Mouse (Mus musculus) midbrain, embryonic 12.5 days (tissue): Measurements from ENCODE around the gene Zfp609. TPM values are rescaled to one million over a fixed set of nuclear protein-coding genes. Genes with fewer than 3 reads are reported as not detected.

ENCODE experiments used
- ATAC-seq: fragments of 200-750 bp; cut with Nextera tagmentation; 2 replicates; pipeline ENCODE4 v1.8.0; 2017; ENCODE audit warnings: low read depth, moderate TSS enrichment, moderate library complexity; ENCODE audit not compliant: low FRiP score
- H3K27ac ChIP-seq: fragments of 300-500 bp; sonication (generic); replicated peaks from 2 replicates; pipeline ENCODE4 v1.5.1; 2016; ENCODE audit warnings: mild to moderate bottlenecking
- H3K27me3 ChIP-seq: fragments of 300-500 bp; sonication (generic); 2 replicates; pipeline ENCODE4 v1.6.1; 2016; ENCODE audit warnings: mild to moderate bottlenecking
- H3K36me3 ChIP-seq: fragments of 300-500 bp; sonication (generic); 2 replicates; pipeline ENCODE4 v1.6.1; 2016
- H3K4me1 ChIP-seq: fragments of 300-500 bp; sonication (generic); 2 replicates; pipeline ENCODE4 v1.6.1; 2016
- H3K4me2 ChIP-seq: fragments of 300-500 bp; sonication (generic); replicated peaks from 2 replicates; pipeline ENCODE4 v1.6.1; 2016; ENCODE audit warnings: mild to moderate bottlenecking, moderate library complexity
- H3K4me3 ChIP-seq: fragments of 300-500 bp; sonication (generic); 2 replicates; pipeline ENCODE4 v1.5.1; 2016; ENCODE audit warnings: mild to moderate bottlenecking
- H3K9ac ChIP-seq: fragments of 300-500 bp; sonication (generic); replicated peaks from 2 replicates; pipeline ENCODE4 v1.6.1; 2016; ENCODE audit warnings: mild to moderate bottlenecking, moderate library complexity
- H3K9me3 ChIP-seq: fragments of 300-500 bp; sonication (generic); 2 replicates; pipeline ENCODE4 v1.6.1; 2016; ENCODE audit warnings: mild to moderate bottlenecking
- WGBS: fragments of 180-500 bp; shearing (Covaris S2); methylation state at CpG from one replicate; pipeline ENCODE4 v1.1.7; 2016; 5-methylcytosine and 5-hydroxymethylcytosine counted together
- polyA plus RNA-seq: library from polyadenylated mRNA; unstranded; fragments of >200 nt; fragmentation: Nextera tagmentation; extraction: Ambion mirVana; gene quantifications from 2 replicates; pipeline ENCODE4 v1.2.1, GENCODE M21; 2016

Gene Zfp609
- polyA plus RNA-seq, 1 experiment from 2014 or later = 12.0 TPM

GRCm38 (mm10) chr9:65680938-65681633 lies 146.3 kb downstream of the Zfp609 start:
- H3K4me3 ChIP-seq = no peak overlapping the region
- H3K36me3 ChIP-seq = peaks cover 2% of the 10 kb centered on the region; the same call in 1 of the 2 replicates
- no peaks in the 10 kb centered on the region for H3K9me3 ChIP-seq
- WGBS = 91% methylated on average over 4 of the region's 4 CpGs
- no peak overlapping the region for H3K27ac ChIP-seq
- H3K9ac ChIP-seq = no peak overlapping the region
- H3K4me1 ChIP-seq = peaks cover 54% of the 10 kb centered on the region
- no peaks in the 10 kb centered on the region for H3K27me3 ChIP-seq
- no peak for ATAC-seq
- no peak overlapping the region for H3K4me2 ChIP-seq

- Histone ChIP-seq H3K4me2 (peak overlapping the region; percentile 86), H3K36me3 (no peaks in the 10 kb centered on the region), H3K9ac (no peak overlapping the region; the same call in 1 of the 2 replicates), H3K4me1 (peaks cover 57% of the 10 kb centered on the region), H3K9me3 (no peaks in the 10 kb centered on the region), H3K27me3 (no peaks in the 10 kb centered on the region), H3K4me3 (peak overlapping the region; percentile 18), H3K27ac (peak overlapping the region; percentile 30; the same call in 1 of the 2 replicates)
- 33% methylated on average over 5 of the region's 5 CpGs for WGBS
- no peak for ATAC-seq
These were observed 148.1 kb downstream of the Zfp609 start for GRCm38 (mm10) chr9:65679181-65679761.

DNA sequence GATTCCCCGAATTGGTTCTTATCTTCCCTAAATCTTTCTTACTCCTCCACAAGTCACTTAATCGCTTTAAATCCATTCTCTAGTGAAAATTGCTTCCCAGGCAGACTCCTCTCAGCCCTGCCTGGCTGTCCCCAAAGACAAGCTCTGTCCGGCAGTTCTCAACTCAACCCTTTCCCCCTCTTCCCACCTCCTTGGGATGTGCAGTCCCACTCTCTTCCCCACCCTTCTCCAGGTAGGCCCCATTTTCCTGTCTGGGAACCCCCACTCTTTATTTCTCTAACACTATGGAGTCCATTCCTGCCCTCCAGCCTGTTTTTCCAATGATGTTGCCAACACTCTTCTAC lies 150.3 kb downstream of the Zfp609 start:
- Histone ChIP-seq H3K9ac (peak overlapping the region; percentile 87), H3K27ac (no peak overlapping the region), H3K36me3 (no peaks in the 10 kb centered on the region), H3K4me2 (peak overlapping the region; percentile 86), H3K4me3 (peak overlapping the region; percentile 82), H3K27me3 (no peaks in the 10 kb centered on the region), H3K9me3 (no peaks in the 10 kb centered on the region), H3K4me1 (peaks cover 47% of the 10 kb centered on the region)
- 0% methylated on average over 3 of the region's 3 CpGs for WGBS
- ATAC-seq = no peak

- H3K27ac ChIP-seq = peak overlapping the region; percentile 69; the same call in 1 of the 2 replicates
- H3K4me2 ChIP-seq = peak overlapping the region; percentile 86
- peaks cover 45% of the 10 kb centered on the region for H3K4me1 ChIP-seq
- H3K9ac ChIP-seq = peak overlapping the region; percentile 87
- peak; percentile 97 for ATAC-seq
- H3K4me3 ChIP-seq = peak overlapping the region; percentile 82
- under 1% methylated on average over 42 of the region's 51 CpGs for WGBS
- H3K36me3 ChIP-seq = no peaks in the 10 kb centered on the region
- no peaks in the 10 kb centered on the region for H3K27me3 ChIP-seq
- no peaks in the 10 kb centered on the region for H3K9me3 ChIP-seq
These were observed 150.8 kb downstream of the Zfp609 start for GRCm38 (mm10) chr9:65676358-65677118.

DNA sequence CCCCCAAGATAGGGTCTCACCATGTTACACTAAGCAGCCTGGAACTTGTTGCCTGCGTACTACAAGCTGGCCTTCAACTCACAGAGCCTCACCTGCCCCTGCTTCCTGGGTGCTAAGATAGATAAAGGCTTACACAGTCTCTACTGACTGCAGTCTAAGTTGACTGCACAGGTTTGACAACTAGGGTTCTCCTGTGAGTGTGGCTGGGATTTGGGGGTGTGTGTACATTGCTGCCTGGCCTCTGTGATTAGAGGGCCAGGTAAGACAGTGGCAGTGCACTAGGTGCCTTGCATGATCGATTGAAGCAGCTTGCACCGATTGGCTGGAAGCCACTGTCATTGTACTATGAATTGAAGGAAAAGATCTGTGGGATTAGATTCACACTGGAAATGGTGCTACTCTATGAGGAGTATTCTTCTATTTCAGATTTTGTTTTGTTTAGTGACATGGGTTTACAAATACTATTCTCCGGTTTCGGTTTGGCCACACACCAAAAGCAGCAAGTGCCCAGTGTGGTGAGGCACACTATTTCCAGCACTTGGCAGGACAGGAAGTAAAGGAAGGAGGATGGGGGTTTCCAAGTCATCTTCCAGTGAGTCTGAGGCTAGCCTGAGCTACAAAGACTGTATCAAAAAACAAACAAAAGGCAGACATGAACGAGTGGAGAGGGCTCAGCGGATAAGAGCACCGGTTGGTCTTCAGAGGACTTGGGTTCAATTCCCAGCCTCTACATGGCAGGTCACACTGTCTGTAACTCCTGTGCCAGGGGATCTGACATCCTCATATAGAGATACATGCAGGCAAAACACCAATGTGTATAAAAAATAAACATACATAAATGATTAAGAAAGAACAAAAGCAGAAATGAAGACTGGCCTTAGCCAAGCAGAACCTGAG lies 151.7 kb downstream of the Zfp609 start:
- peak; percentile 48; the same call in 1 of the 2 replicates for ATAC-seq
- H3K36me3 ChIP-seq = no peaks in the 10 kb centered on the region
- peak overlapping the region; percentile 72 for H3K27ac ChIP-seq
- H3K4me3 ChIP-seq = peak overlapping the region; percentile 82
- H3K4me1 ChIP-seq = peaks cover 42% of the 10 kb centered on the region
- H3K27me3 ChIP-seq = no peaks in the 10 kb centered on the region
- peak overlapping the region; percentile 86 for H3K4me2 ChIP-seq
- no peaks in the 10 kb centered on the region for H3K9me3 ChIP-seq
- 58% methylated on average over 8 of the region's 8 CpGs for WGBS
- H3K9ac ChIP-seq = peak overlapping the region; percentile 46

DNA sequence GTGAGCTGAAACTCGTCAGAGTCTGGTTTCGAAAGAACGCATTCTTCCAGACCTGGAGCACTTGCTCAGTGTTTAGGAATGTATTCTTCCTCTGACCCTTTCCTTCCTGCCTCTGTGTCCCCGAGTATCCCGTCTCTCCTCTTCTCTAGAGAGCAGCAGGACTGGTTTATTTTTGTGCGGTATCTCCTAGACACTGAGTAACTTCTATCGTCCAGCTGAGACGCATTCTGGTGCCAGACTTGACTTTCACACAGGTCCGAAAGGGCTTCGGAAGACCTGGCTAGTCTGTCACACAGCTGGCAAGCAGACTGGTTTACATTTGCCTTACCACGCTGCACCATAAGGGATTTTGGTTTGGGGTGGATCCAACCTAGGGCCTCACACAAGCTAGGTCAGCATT lies 154.4 kb downstream of the Zfp609 start:
- no peak for ATAC-seq
- H3K27me3 ChIP-seq = no peaks in the 10 kb centered on the region
- H3K4me2 ChIP-seq = no peak overlapping the region
- H3K9me3 ChIP-seq = no peaks in the 10 kb centered on the region
- H3K9ac ChIP-seq = no peak overlapping the region
- no peaks in the 10 kb centered on the region for H3K36me3 ChIP-seq
- WGBS = 79% methylated on average over 11 of the region's 11 CpGs
- H3K4me1 ChIP-seq = peaks cover 17% of the 10 kb centered on the region
- no peak overlapping the region for H3K4me3 ChIP-seq
- no peak overlapping the region for H3K27ac ChIP-seq

DNA sequence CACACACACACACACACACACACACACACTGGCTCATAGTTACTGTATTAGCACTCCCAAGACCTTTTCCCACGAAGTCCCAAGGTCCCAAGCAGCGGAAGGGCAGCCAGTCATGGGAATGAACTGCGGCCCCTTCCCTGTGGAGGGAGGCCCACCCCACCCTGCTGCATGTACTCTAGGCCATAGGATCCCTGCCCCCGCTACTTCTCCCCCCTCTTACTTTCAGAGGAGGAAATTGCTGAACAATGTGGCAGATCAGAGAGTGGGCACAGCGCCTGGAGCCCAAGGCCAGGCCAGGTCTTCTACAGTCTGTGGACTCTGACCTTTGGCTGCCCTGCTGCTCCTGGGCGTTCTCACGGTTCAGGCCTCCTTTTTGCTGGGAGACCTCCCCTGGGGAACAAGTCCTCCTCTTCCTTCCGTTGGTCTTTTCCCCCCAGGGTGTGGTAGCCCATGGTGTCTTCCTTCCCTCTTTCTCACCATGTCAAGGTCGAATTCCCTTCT lies 155.9 kb downstream of the Zfp609 start:
- no peaks in the 10 kb centered on the region for H3K9me3 ChIP-seq
- no peak overlapping the region for H3K4me2 ChIP-seq
- H3K27ac ChIP-seq = no peak overlapping the region
- WGBS = 62% methylated on average over 9 of the region's 9 CpGs
- no peaks in the 10 kb centered on the region for H3K27me3 ChIP-seq
- H3K4me1 ChIP-seq = peaks cover 7% of the 10 kb centered on the region; the same call in 1 of the 2 replicates
- no peaks in the 10 kb centered on the region for H3K36me3 ChIP-seq
- H3K9ac ChIP-seq = no peak overlapping the region
- no peak for ATAC-seq
- no peak overlapping the region for H3K4me3 ChIP-seq

GRCm38 (mm10) chr9:65667701-65668100 lies 159.7 kb downstream of the Zfp609 start, which contains the start of gene Oaz2:
Gene Oaz2 (plus strand): TSS chr9:65668001.
- Histone ChIP-seq H3K27ac (no peak within 1 kb of the TSS), H3K4me1 (no peaks in the 10 kb centered on the region), H3K27me3 (no peaks in the 10 kb centered on the region), H3K9ac (no peak within 1 kb of the TSS), H3K4me3 (no peak within 1 kb of the TSS), H3K4me2 (no peak within 1 kb of the TSS), H3K36me3 (no peaks in the 10 kb centered on the region), H3K9me3 (no peaks in the 10 kb centered on the region)
- ATAC-seq = no peak
- 95% methylated on average over 8 of the region's 8 CpGs for WGBS

DNA sequence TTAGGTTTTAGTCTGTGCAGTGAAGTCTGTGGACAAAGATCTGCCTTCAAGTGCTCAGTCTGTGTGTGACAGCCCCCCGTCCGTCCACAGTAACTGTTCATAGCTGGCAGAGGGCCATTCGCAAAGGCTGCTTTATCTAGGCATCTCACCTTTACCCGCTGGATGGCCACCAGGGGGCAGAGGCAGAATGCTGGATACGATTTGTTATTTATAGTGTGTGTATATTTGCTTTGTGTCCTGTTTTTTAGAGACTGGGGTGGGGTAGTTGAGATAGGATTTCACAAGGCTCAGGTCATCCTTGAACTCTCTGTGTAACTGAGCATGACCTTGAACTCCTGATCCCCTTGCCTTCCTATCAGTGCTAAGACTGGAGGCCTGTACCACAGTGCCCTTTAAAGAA lies 161.3 kb downstream of the Zfp609 start:
- H3K36me3 ChIP-seq = no peaks in the 10 kb centered on the region
- no peak overlapping the region for H3K9ac ChIP-seq
- 28% methylated on average over 5 of the region's 5 CpGs for WGBS
- H3K27ac ChIP-seq = no peak overlapping the region
- no peaks in the 10 kb centered on the region for H3K9me3 ChIP-seq
- no peak overlapping the region for H3K4me2 ChIP-seq
- ATAC-seq = no peak
- no peaks in the 10 kb centered on the region for H3K27me3 ChIP-seq
- no peaks in the 10 kb centered on the region for H3K4me1 ChIP-seq
- H3K4me3 ChIP-seq = no peak overlapping the region

DNA sequence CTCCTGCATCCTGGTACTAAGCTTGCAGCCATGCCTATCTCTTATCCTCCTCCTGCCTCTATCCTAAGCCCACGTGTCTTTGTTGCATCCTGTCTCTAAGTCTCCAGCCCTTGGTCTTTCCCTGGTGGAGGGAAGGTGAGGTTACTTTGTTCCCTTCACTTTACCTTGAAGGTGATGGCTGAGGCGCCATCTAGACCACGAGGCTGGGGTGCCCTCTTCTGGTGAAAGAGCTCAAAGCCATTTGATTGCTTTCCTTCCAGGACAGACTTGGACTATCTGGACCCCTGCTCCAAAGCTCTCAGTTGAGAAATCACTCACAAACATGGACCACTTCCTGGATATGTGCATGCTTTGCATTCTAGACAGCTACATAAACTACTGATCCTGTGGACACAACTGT lies 163.2 kb downstream of the Zfp609 start:
- Histone ChIP-seq H3K4me1 (no peaks in the 10 kb centered on the region), H3K27me3 (no peaks in the 10 kb centered on the region), H3K36me3 (no peaks in the 10 kb centered on the region), H3K4me3 (no peak overlapping the region), H3K4me2 (no peak overlapping the region), H3K9ac (no peak overlapping the region), H3K9me3 (no peaks in the 10 kb centered on the region), H3K27ac (no peak overlapping the region)
- WGBS = 0% methylated on average over 3 of the region's 3 CpGs
- ATAC-seq = no peak

- Histone ChIP-seq H3K27me3 (no peaks in the 10 kb centered on the region), H3K36me3 (no peaks in the 10 kb centered on the region), H3K4me3 (no peak overlapping the region), H3K4me1 (no peaks in the 10 kb centered on the region), H3K9me3 (no peaks in the 10 kb centered on the region), H3K4me2 (no peak overlapping the region), H3K27ac (no peak overlapping the region), H3K9ac (no peak overlapping the region)
- 43% methylated on average over 1 of the region's 1 CpGs for WGBS
- no peak for ATAC-seq
These were observed 165.9 kb downstream of the Zfp609 start for GRCm38 (mm10) chr9:65661493-65661892.
